Mouse (Mus musculus) MEL-GATA-1-ER (cell line): ENCODE results near the gene Fat3.

Source experiments
- DNase-seq: peaks from one replicate; pipeline ENCODE4 v3.0.0-alpha.2; 2012; ENCODE audit warnings: low read depth; ENCODE audit errors: extremely low read depth

Gene Fat3

DNA sequence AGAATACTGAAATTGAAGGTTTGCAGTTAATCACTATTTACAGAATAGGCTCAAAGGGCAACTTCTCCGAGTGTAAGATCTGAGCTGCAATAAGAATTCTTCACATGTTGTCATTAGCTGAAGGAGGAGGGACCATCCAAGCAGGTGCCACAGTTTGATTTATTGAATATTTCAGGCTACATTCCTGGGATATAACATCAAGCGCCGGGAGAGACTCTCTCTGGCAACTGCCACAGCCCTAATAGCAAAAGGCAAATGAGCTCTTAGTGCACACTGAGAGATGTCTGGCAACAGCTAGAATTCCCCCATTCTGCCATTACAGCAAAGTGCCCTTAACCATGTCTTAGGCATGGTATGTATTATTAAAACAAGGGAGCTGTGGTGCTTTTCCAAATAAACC, 61.1 kb downstream of the Fat3 start:
- no peak for DNase-seq

DNA sequence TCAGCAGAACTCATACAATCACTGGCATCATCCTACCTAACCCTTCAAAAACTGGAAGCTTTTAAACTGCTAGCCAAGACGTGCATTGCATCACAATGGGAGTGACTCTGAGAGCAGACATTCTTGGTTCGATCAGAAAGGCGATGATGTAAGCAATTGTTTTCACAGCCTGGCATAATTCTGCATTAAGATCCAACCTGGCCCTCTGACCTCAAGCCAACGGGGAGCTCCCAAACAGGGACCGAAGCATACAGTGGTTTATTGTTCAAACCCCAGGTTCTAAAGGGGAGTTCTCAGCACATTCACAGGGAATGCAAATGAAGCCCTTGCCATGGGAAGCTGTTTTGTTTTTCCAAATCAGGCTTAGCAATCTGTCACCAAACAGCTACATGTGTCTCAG, 63.3 kb downstream of the Fat3 start:
- no peak for DNase-seq

DNA sequence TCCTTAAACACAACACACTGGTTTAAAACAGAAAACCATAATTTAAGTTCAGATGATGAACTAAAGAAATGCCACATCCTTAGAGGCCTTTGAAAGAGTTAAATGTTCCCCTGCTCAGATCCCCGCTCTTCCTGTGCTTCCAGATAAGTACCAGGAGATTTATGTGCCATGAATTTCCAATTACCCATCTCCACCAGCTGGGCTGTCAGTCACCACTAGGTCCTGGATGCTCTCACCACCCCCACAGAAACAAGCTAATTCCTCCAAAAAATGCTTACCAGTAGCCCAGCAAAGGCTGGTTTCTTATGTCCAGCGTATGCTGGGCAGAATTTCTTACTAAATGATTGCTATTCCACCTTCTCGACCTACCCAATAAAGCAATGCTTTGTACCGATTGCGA, 72.5 kb downstream of the Fat3 start:
- DNase-seq, result no peak

- no peak for DNase-seq
These were observed 78.4 kb downstream of the Fat3 start for GRCm38 (mm10) chr9:16422707-16423106.

- DNase-seq, result no peak
These were observed 98.3 kb downstream of the Fat3 start for GRCm38 (mm10) chr9:16402815-16403214.

DNA sequence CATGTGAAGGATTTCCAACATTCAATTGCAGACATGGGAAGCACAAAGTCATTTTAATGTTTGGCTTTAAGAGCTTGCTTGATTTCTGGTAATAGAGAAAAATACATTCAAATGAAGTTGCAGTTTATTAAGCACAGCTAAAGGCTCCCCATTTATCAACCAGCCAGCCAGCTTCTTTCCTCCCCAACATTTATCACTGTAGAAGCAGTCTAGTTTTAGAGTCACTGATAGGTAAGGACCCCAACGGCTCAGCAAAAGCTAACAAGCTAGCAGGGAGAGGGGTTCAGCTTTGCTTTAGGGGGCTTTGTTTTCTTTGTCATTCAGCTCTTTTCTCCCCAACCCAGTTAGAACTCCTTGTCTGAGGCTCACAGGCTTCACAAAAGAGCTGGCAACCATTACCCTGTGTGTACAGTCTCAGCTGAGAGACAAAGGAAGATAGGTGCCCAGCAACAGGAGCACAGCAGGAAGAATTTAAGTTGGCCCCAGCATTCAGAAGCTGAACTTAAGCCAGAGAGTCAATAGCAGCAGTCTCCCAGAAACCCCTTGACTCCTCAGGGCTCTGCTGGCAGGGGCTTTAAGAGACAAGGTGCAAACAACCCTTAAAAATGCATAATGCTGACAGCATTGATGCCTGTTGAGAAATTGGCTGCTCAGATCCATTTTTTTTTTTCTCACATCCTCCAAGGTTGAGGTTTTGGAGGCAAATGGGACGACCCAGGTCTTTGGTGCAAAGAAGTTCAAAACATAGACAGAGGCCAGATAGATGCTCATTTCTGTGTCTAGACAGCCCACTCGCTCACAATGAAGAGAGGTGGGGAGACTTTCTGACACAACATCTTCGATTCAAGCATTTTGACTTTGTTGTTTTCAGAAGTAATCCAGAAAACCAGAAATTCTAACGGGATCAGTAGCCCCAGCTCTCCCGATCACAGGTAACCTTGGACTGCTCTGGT, 102.1 kb downstream of the Fat3 start:
- no peak for DNase-seq

- DNase-seq, result no peak
These were observed 111.9 kb downstream of the Fat3 start for GRCm38 (mm10) chr9:16389141-16389540.

DNA sequence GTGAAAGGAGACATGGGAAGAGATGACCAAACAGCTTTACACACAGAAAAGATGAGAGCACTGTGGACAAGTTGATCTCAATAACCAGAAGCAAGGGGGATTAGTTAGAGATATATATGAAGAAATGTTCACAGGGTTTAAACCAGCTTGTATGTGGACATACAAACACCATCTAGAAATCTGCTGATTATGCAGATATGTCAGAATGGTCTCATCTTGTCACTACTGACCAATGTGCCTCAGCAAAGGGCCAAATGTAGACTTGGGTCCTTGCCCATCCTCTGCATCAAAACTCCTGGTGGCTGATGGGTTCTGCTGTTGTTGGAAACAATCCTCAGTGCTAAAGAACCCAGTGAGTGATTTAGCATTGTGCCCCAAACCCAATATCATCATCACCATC, 113.6 kb downstream of the Fat3 start:
- no peak for DNase-seq

- no peak for DNase-seq
These were observed 137.4 kb downstream of the Fat3 start for GRCm38 (mm10) chr9:16363713-16364112.

GRCm38 (mm10) chr9:16361811-16362210, 139.3 kb downstream of the Fat3 start:
- no peak for DNase-seq

- DNase-seq, result no peak
These were observed 144.4 kb downstream of the Fat3 start for GRCm38 (mm10) chr9:16356636-16357035.

DNA sequence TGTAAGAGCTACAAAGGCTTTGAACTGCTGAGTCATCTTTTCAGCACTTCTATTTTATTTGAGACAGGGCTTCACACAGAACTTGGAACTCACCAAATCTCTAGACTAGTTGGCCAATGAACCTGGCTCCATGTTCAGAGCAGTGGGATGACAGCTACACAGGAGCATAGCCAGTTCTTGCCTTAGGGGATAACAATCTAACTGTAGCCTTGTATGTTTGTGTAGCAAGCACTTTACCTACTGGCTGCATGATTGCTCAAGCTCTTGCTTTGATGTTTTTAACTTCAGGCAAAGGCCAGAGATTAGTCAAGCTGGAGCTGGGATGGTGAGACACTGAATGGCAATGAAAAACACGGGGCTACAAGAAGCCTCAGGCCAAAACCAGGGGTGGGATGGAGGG, 146.2 kb downstream of the Fat3 start:
- no peak for DNase-seq

GRCm38 (mm10) chr9:16353049-16353724, 147.9 kb downstream of the Fat3 start:
- no peak for DNase-seq

DNA sequence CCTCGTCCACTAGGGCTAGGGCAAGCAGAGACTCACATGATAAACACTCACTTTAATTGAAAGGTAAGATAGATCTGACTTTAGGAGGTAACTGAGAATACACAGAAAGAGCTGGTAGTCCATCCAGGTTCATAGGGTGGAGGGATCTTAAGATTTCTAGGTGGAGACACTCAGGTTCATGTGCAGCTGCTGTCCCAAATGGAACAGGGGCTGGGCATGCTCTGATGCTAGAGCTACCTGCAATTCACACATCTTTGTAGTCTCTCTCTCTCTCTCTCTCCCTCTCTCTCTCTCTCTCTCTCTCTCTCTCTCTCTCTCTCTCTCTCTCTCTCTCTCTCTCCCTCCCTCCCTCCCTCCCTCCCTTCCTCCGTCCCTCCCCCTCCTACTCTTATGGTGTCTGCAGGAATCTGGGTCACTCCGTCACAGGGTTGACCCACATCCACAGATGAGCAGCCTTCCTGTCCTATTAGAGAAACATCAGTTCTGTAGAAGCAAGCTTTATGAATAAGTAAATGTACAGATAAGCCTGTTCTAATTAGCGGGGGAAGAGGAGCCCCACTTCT, 148.5 kb downstream of the Fat3 start:
- no peak for DNase-seq

- DNase-seq, result no peak
These were observed 155.9 kb downstream of the Fat3 start for GRCm38 (mm10) chr9:16344902-16345855.

GRCm38 (mm10) chr9:16343191-16343590, 157.9 kb downstream of the Fat3 start:
- no peak for DNase-seq

- no peak for DNase-seq
These were observed 158.5 kb downstream of the Fat3 start for GRCm38 (mm10) chr9:16342577-16342976.

DNA sequence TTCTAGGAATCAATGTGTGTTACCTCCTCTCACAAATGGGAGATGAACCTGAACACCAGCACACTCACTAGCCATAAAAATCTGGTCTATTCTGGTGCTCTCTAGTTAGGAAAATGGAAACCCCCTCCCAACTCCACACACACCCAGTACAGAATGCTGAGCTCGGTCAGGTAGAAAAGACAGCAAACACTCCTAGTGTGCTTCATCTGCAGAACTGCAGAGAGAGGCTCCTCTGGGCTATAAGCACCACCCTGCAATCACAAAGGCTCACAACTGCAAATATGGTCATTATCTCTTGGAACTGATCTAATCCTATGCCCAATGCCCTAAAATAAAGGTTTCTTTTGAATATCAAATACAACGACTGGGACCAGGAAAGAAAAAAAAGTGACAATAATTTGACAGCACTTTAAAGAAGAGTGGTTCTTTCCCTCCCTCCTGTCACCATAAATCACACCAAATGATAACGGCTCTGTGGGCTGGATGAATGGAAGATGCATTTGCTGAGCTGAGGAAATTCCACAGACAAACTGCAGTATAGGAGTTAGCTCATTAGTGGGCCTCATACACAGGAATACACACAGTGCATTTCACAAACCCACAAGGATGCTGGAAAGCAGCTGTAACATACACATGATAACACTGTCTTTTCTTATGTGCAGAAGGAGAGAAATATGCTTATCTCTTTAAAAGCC, 170.6 kb downstream of the Fat3 start:
- DNase-seq, result no peak

GRCm38 (mm10) chr9:16318957-16319356, 182.1 kb downstream of the Fat3 start:
- DNase-seq, result peak; percentile 44

DNA sequence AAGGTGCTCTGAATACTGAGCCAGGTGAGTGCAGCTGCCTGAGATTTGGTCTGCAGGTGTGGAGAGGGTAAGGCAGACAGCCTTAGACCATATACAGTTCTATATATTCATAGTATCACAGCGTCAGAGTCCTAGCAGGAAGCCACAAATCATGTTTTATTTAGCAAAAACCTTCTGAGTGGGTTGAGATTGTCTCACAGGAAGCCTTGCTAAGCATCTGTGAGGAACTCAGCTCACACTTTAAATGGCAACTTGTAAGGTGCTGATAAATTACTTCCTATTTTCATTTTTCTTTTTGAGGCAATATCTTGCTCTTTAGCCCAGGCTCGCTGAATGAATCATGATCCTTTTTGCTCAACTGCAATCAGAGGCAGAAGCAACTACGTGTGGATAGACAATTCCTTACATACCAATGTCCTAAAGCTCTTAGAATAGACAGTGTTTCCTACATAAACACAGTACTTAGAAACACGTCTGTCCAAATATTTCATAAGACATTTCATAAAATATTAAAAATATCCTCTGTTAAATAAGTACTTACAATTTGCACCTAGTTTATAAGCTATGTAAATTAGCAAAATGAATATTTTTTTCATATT, 188.4 kb downstream of the Fat3 start:
- peak; percentile 39 for DNase-seq
